In the genomic region with DNA sequence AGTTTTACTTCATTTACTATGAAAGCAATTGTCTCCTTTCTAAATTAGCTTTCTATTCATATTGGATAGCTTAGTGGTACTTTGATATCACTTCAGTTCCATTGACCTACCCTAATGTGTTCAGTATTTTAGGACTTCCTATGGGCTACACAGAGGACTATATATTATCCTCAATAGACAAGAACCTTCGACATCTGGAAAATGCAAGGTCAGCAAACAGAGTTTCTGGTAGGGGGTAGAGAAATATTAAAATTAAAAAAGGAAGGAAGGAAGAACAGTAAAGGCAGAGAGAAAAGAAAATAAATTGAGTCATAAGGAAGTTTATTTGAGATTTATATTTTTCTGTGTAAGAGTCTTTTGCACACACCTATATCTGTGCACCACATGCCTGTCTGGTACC, we compare ENCODE assay signal across 20 mouse cellular contexts.
DNase-seq lines count a peak whose midpoint lies in the region; ATAC-seq and TF ChIP-seq lines count a peak whose summit lies in the region.
"Had no signal": no experiment of that assay in that cellular context is flagged by ENCODE, and none has a peak within 500 bp of the region (broad histone marks: within the 10 kb centered on the region; RNA-seq: fewer than 3 reads in every experiment).

No protein-coding gene starts in this region.

- in situ Hi-C loops in CH12.LX (cut with MboI; ENCODE audit: low pct_ligation_motif_present, low pct_unique_long_range_greater_than_20kb, low sequenced_read_pairs) = no loop called here
- in situ Hi-C loops in ES-E14 (cut with MboI; ENCODE audit: low sequenced_read_pairs in 2 of 2, unreplicated experiment in 2 of 2) = no loop called here

- TF ChIP-seq RAD21 in CH12.LX (IDR thresholded peaks at IDR 0.05; ENCODE audit: low read depth, low read length) = no peak

- H3K36me3 ChIP-seq in CH12.LX (replicated peaks in 1 of 2; ENCODE audit: control insufficient read depth in 1 of 2, insufficient read depth in 1 of 2, low read length in 1 of 2) (no peaks in the 10 kb centered on the region), ES-E14 (ENCODE audit: control insufficient read depth, insufficient read depth, low read length, poor library complexity, severe bottlenecking) (no peaks in the 10 kb centered on the region)
- no peaks in the 10 kb centered on the region for H3K36me3 ChIP-seq in liver, embryonic 11.5 days (ENCODE audit: control insufficient read depth, insufficient read depth, low read length)
- H3K36me3 ChIP-seq in heart, embryonic 12.5 days = no peaks in the 10 kb centered on the region
- H3K36me3 ChIP-seq: G1E had no signal

- H3K4me2 ChIP-seq in CH12.LX (ENCODE audit: insufficient read depth, low read depth, poor library complexity, severe bottlenecking) = no peak overlapping the region
- H3K4me2 ChIP-seq in liver, embryonic 11.5 days = no peak overlapping the region
- no peak overlapping the region for H3K4me2 ChIP-seq in heart, embryonic 12.5 days

- H3K9ac ChIP-seq in CH12.LX (ENCODE audit: insufficient read depth, low read depth) (no peak overlapping the region), ES-E14 (ENCODE audit: insufficient read depth, low read depth, low read length, poor library complexity, severe bottlenecking) (no peak overlapping the region)
- H3K9ac ChIP-seq in liver, embryonic 11.5 days (ENCODE audit: low read depth, low read length) = no peak overlapping the region
- no peak overlapping the region for H3K9ac ChIP-seq in heart, embryonic 12.5 days

- H3K4me3 ChIP-seq in CH12.LX (replicated peaks in 1 of 3; ENCODE audit: low read depth in 2 of 3, low read length in 2 of 3, poor library complexity in 1 of 3) (no peak overlapping the region), ES-E14 (ENCODE audit: insufficient read depth in 1 of 2, low read depth in 1 of 2, low read length in 2 of 2, poor library complexity in 1 of 2, severe bottlenecking in 1 of 2) (no peak overlapping the region)
- no peak overlapping the region for H3K4me3 ChIP-seq in liver, embryonic 11.5 days (ENCODE audit: low read depth, low read length)
- no peak overlapping the region for H3K4me3 ChIP-seq in heart, embryonic 12.5 days

- DNase-seq in CH12.LX (ENCODE audit: extremely low read depth) (no peak), ES-E14 (ENCODE audit: low read depth, low spot score) (no peak)
- DNase-seq in liver, embryonic 11.5 days (ENCODE audit: low spot score) = no peak
- DNase-seq: adrenal gland, adult 2 months; adrenal gland, adult 8-10 months; adrenal gland, postnatal 10 days; adrenal gland, postnatal 14 days; adrenal gland, postnatal 25 days; adrenal gland, postnatal 36 days; B cell, adult 2 months; cerebellum, adult 11 months; cerebellum, adult 11-12 months; cerebellum, adult 18-20 months; cerebellum, adult 2 months; cerebellum, adult 8-10 months had no signal

- no peak for TF ChIP-seq EP300 in CH12.LX (IDR thresholded peaks at IDR 0.05; ENCODE audit: low read length)

- ATAC-seq in liver, embryonic 11.5 days (replicated peaks; ENCODE audit: low FRiP score) = no peak
- no peak for ATAC-seq in heart, embryonic 12.5 days (ENCODE audit: insufficient number of reproducible peaks, low FRiP score)
- ATAC-seq: activated CD4-positive, CD25-positive, alpha-beta regulatory T cell, adult 4 months; CD4-positive, CD25-positive, alpha-beta regulatory T cell, adult 4 months; Patski had no signal

- WGBS in liver, embryonic 11.5 days = 71% methylated on average over 1 of the region's 1 CpGs
- 78% methylated on average over 1 of the region's 1 CpGs for WGBS in heart, embryonic 12.5 days

- H3K27me3 ChIP-seq in CH12.LX (replicated peaks) = no peaks in the 10 kb centered on the region
- H3K27me3 ChIP-seq in liver, embryonic 11.5 days (replicated peaks; ENCODE audit: control insufficient read depth, insufficient read depth, low read length) = no peaks in the 10 kb centered on the region
- no peaks in the 10 kb centered on the region for H3K27me3 ChIP-seq in heart, embryonic 12.5 days (replicated peaks)
- H3K27me3 ChIP-seq: Patski had no signal

- dilution Hi-C loops in CH12.LX (cut with MboI; ENCODE audit: extremely low pct_ligation_motif_present, extremely low pct_unique_long_range_greater_than_20kb, low sequenced_read_pairs) = no loop called here

- H3K9me3 ChIP-seq in CH12.LX (replicated peaks; ENCODE audit: low read length) (no peaks in the 10 kb centered on the region), ES-E14 (ENCODE audit: control insufficient read depth, insufficient read depth, low read depth, low read length) (no peaks in the 10 kb centered on the region)
- no peaks in the 10 kb centered on the region for H3K9me3 ChIP-seq in liver, embryonic 11.5 days (ENCODE audit: control insufficient read depth, low read length)
- no peaks in the 10 kb centered on the region for H3K9me3 ChIP-seq in heart, embryonic 12.5 days (replicated peaks)
- H3K9me3 ChIP-seq: G1E had no signal

- no peak for TF ChIP-seq CTCF in CH12.LX (conservative IDR thresholded peaks at IDR 0.05 in 1 of 2, IDR thresholded peaks at IDR 0.05 in 1 of 2; ENCODE audit: low read depth in 2 of 2, low read length in 2 of 2)

- H3K79me2 ChIP-seq in CH12.LX (replicated peaks; ENCODE audit: control insufficient read depth, extremely low read depth, insufficient read depth, poor library complexity, severe bottlenecking) = no peaks in the 10 kb centered on the region

- H3K4me1 ChIP-seq in CH12.LX (ENCODE audit: control insufficient read depth in 1 of 2, insufficient read depth in 2 of 2) (no peaks in the 10 kb centered on the region), ES-E14 (ENCODE audit: control insufficient read depth in 2 of 2, insufficient read depth in 2 of 2, low read length in 2 of 2, poor library complexity in 1 of 2) (no peaks in the 10 kb centered on the region)
- no peaks in the 10 kb centered on the region for H3K4me1 ChIP-seq in liver, embryonic 11.5 days (replicated peaks; ENCODE audit: control insufficient read depth, insufficient read depth, low read length)
- H3K4me1 ChIP-seq in heart, embryonic 12.5 days (replicated peaks) = no peaks in the 10 kb centered on the region

- TF ChIP-seq POLR2A in CH12.LX (IDR thresholded peaks at IDR 0.05; ENCODE audit: low read depth, low read length) = no peak

- H3K27ac ChIP-seq in CH12.LX (ENCODE audit: insufficient read depth, low read depth) = no peak overlapping the region
- no peak overlapping the region for H3K27ac ChIP-seq in ES-E14 (ENCODE audit: insufficient read depth, low read depth, low read length, poor library complexity, severe bottlenecking)
- no peak overlapping the region for H3K27ac ChIP-seq in liver, embryonic 11.5 days (ENCODE audit: low read depth, low read length)
- no peak overlapping the region for H3K27ac ChIP-seq in heart, embryonic 12.5 days (ENCODE audit: poor library complexity, severe bottlenecking)

TF ChIP-seq in CH12.LX, 34 proteins besides CTCF, POLR2A, EP300 and RAD21:
- TF ChIP-seq BHLHE40 (IDR thresholded peaks at IDR 0.05; ENCODE audit: low read depth, low read length) (no peak), MAX (IDR thresholded peaks at IDR 0.05; ENCODE audit: low read length) (no peak), TCF12 (IDR thresholded peaks at IDR 0.05; ENCODE audit: low read depth, low read length) (no peak), CHD1 (IDR thresholded peaks at IDR 0.05; ENCODE audit: low read depth, low read length) (no peak), IRF4 (IDR thresholded peaks at IDR 0.05; ENCODE audit: low read depth, low read length) (no peak), MAFK (IDR thresholded peaks at IDR 0.05; ENCODE audit: insufficient replicate concordance, low read length) (peak; percentile 72; the same call in 1 of the 2 replicates), E2F4 (IDR thresholded peaks at IDR 0.05; ENCODE audit: insufficient replicate concordance, low read depth, low read length) (no peak), USF2 (conservative IDR thresholded peaks at IDR 0.05; ENCODE audit: low read depth, low read length) (no peak)

TF ChIP-seq in ES-E14, 5 proteins besides CTCF, POLR2A, EP300 and RAD21:
- peak; percentile 69 for TF ChIP-seq MAFK (IDR thresholded peaks at IDR 0.05; ENCODE audit: insufficient read depth, low read depth, low read length)
- TF ChIP-seq ZNF384 (IDR thresholded peaks at IDR 0.05; ENCODE audit: low read depth, low read length) = no peak
TF ChIP-seq in ES-E14: peak in this region for 1.
